Mouse (Mus musculus): Measurements from ENCODE around the gene Usp46. TPM values are rescaled to one million over a fixed set of nuclear protein-coding genes. Genes with fewer than 3 reads are reported as not detected.
"Not testable (repeated sequence)": the region's sequence is repeated elsewhere in the genome, so short reads cannot be mapped to it uniquely, and the experiment has no call there.

Gene Usp46
- polyA plus RNA-seq, 1 experiment from 2014 or later: 30.1 TPM

- Histone ChIP-seq H3K36me3 (peaks cover 48% of the 10 kb centered on the region), H3K4me3 (no peak overlapping the region), H3K27ac (replicated peaks) (no peak overlapping the region), H3K27me3 (ENCODE audit: low read depth, poor library complexity, severe bottlenecking) (no peaks in the 10 kb centered on the region), H3K4me1 (no peaks in the 10 kb centered on the region), H3K9me3 (replicated peaks) (no peaks in the 10 kb centered on the region)
- WGBS: 90% methylated on average over 5 of the region's 5 CpGs
- no peak for DNase-seq (ENCODE audit: low spot score)
Observed at GRCm38 (mm10) chr5:73998966-73999365, 69.3 kb downstream of the Usp46 start.

GRCm38 (mm10) chr5:73994850-73995249 is 73.4 kb downstream of the Usp46 start:
- Histone ChIP-seq H3K27me3 (ENCODE audit: low read depth, poor library complexity, severe bottlenecking) (no peaks in the 10 kb centered on the region), H3K9me3 (replicated peaks) (no peaks in the 10 kb centered on the region), H3K4me3 (no peak overlapping the region), H3K27ac (replicated peaks) (no peak overlapping the region), H3K4me1 (peaks cover 7% of the 10 kb centered on the region), H3K36me3 (peaks cover 10% of the 10 kb centered on the region)
- no peak for DNase-seq (ENCODE audit: low spot score)

GRCm38 (mm10) chr5:73993538-73993937 is 74.7 kb downstream of the Usp46 start:
- DNase-seq (ENCODE audit: low spot score): no peak
- 85% methylated on average over 4 of the region's 4 CpGs for WGBS
- no peaks in the 10 kb centered on the region for H3K27me3 ChIP-seq (ENCODE audit: low read depth, poor library complexity, severe bottlenecking)
- H3K9me3 ChIP-seq (replicated peaks): no peaks in the 10 kb centered on the region
- peaks cover 7% of the 10 kb centered on the region for H3K4me1 ChIP-seq
- peaks cover 6% of the 10 kb centered on the region; the same call in 1 of the 2 replicates for H3K36me3 ChIP-seq
- H3K4me3 ChIP-seq: no peak overlapping the region
- no peak overlapping the region for H3K27ac ChIP-seq (replicated peaks)

- 95% methylated on average over 13 of the region's 13 CpGs for WGBS
- peaks cover 2% of the 10 kb centered on the region; the same call in 1 of the 2 replicates for H3K36me3 ChIP-seq
- H3K27ac ChIP-seq (replicated peaks): no peak overlapping the region
- no peak for DNase-seq (ENCODE audit: low spot score)
- peaks cover 7% of the 10 kb centered on the region for H3K4me1 ChIP-seq
- H3K4me3 ChIP-seq: no peak overlapping the region
- H3K9me3 ChIP-seq (replicated peaks): no peaks in the 10 kb centered on the region
- H3K27me3 ChIP-seq (ENCODE audit: low read depth, poor library complexity, severe bottlenecking): no peaks in the 10 kb centered on the region
Observed at GRCm38 (mm10) chr5:73992321-73992720, 75.9 kb downstream of the Usp46 start.

- H3K27ac ChIP-seq (replicated peaks): no peak overlapping the region
- H3K4me3 ChIP-seq: no peak overlapping the region
- no peaks in the 10 kb centered on the region for H3K36me3 ChIP-seq
- peaks cover 7% of the 10 kb centered on the region for H3K4me1 ChIP-seq
- H3K27me3 ChIP-seq (ENCODE audit: low read depth, poor library complexity, severe bottlenecking): no peaks in the 10 kb centered on the region
- no peak for DNase-seq (ENCODE audit: low spot score)
- no peaks in the 10 kb centered on the region for H3K9me3 ChIP-seq (replicated peaks)
- 91% methylated on average over 3 of the region's 3 CpGs for WGBS
Observed at GRCm38 (mm10) chr5:73989532-73989931, 78.7 kb downstream of the Usp46 start.

GRCm38 (mm10) chr5:73987777-73988560 is 80.3 kb downstream of the Usp46 start:
- no peaks in the 10 kb centered on the region for H3K27me3 ChIP-seq (ENCODE audit: low read depth, poor library complexity, severe bottlenecking)
- no peaks in the 10 kb centered on the region for H3K36me3 ChIP-seq
- no peaks in the 10 kb centered on the region for H3K9me3 ChIP-seq (replicated peaks)

GRCm38 (mm10) chr5:73977426-73977825 is 90.8 kb downstream of the Usp46 start:
- 86% methylated on average over 11 of the region's 11 CpGs for WGBS
- 0 out of 2 replicates have a peak, but pooled peaks cover 3% of the 10 kb centered on the region for H3K9me3 ChIP-seq (replicated peaks)
- no peaks in the 10 kb centered on the region for H3K36me3 ChIP-seq
- H3K4me3 ChIP-seq: no peak overlapping the region
- DNase-seq (ENCODE audit: low spot score): no peak
- H3K27ac ChIP-seq (replicated peaks): no peak overlapping the region
- H3K4me1 ChIP-seq: peaks cover 4% of the 10 kb centered on the region; the same call in 1 of the 2 replicates
- H3K27me3 ChIP-seq (ENCODE audit: low read depth, poor library complexity, severe bottlenecking): no peaks in the 10 kb centered on the region

More at GRCm38 (mm10) chr5:73987777-73988560, 80.3 kb downstream of the Usp46 start:
- no peak for DNase-seq (ENCODE audit: low spot score)
- Histone ChIP-seq H3K4me3 (no peak overlapping the region), H3K27ac (replicated peaks) (no peak overlapping the region), H3K4me1 (peaks cover 7% of the 10 kb centered on the region)
- 80% methylated on average over 13 of the region's 13 CpGs for WGBS

- no peaks in the 10 kb centered on the region for H3K36me3 ChIP-seq
Observed at GRCm38 (mm10) chr5:73971701-73972100, 96.5 kb downstream of the Usp46 start.

GRCm38 (mm10) chr5:73970024-73970628 is 98.1 kb downstream of the Usp46 start:
- Histone ChIP-seq H3K27ac (replicated peaks) (no peak overlapping the region), H3K4me1 (peaks cover 4% of the 10 kb centered on the region; the same call in 1 of the 2 replicates), H3K4me3 (no peak overlapping the region), H3K9me3 (replicated peaks) (no peaks in the 10 kb centered on the region), H3K36me3 (no peaks in the 10 kb centered on the region), H3K27me3 (ENCODE audit: low read depth, poor library complexity, severe bottlenecking) (no peaks in the 10 kb centered on the region)
- WGBS: 85% methylated on average over 7 of the region's 7 CpGs
- no peak for DNase-seq (ENCODE audit: low spot score)

More at GRCm38 (mm10) chr5:73971701-73972100, 96.5 kb downstream of the Usp46 start:
- WGBS: 94% methylated on average over 5 of the region's 5 CpGs
- Histone ChIP-seq H3K27ac (replicated peaks) (no peak overlapping the region), H3K9me3 (replicated peaks) (0 out of 2 replicates have a peak, but pooled peaks cover 3% of the 10 kb centered on the region), H3K4me3 (no peak overlapping the region), H3K27me3 (ENCODE audit: low read depth, poor library complexity, severe bottlenecking) (no peaks in the 10 kb centered on the region), H3K4me1 (peaks cover 8% of the 10 kb centered on the region; the same call in 1 of the 2 replicates)
- DNase-seq (ENCODE audit: low spot score): no peak

GRCm38 (mm10) chr5:73969338-73969737 is 98.9 kb downstream of the Usp46 start:
- Histone ChIP-seq H3K9me3 (replicated peaks) (no peaks in the 10 kb centered on the region), H3K27me3 (ENCODE audit: low read depth, poor library complexity, severe bottlenecking) (no peaks in the 10 kb centered on the region), H3K27ac (replicated peaks) (no peak overlapping the region), H3K4me1 (peaks cover 4% of the 10 kb centered on the region; the same call in 1 of the 2 replicates), H3K36me3 (no peaks in the 10 kb centered on the region), H3K4me3 (no peak overlapping the region)
- no peak for DNase-seq (ENCODE audit: low spot score)
- WGBS: 94% methylated on average over 8 of the region's 8 CpGs

- Histone ChIP-seq H3K36me3 (no peaks in the 10 kb centered on the region), H3K4me3 (no peak overlapping the region)
Observed at GRCm38 (mm10) chr5:73959779-73960178, 108.5 kb downstream of the Usp46 start.

GRCm38 (mm10) chr5:73958614-73959013 is 109.6 kb downstream of the Usp46 start:
- not testable (repeated sequence) for DNase-seq (ENCODE audit: low spot score); H3K27me3 ChIP-seq (ENCODE audit: low read depth, poor library complexity, severe bottlenecking); H3K4me1 ChIP-seq; H3K27ac ChIP-seq (replicated peaks); H3K36me3 ChIP-seq; H3K9me3 ChIP-seq (replicated peaks); H3K4me3 ChIP-seq
- WGBS: 97% methylated on average over 5 of the region's 5 CpGs

More at GRCm38 (mm10) chr5:73959779-73960178, 108.5 kb downstream of the Usp46 start:
- WGBS: 63% methylated on average over 7 of the region's 7 CpGs
- DNase-seq (ENCODE audit: low spot score): no peak
- no peaks in the 10 kb centered on the region for H3K27me3 ChIP-seq (ENCODE audit: low read depth, poor library complexity, severe bottlenecking)
- H3K4me1 ChIP-seq: peaks cover 7% of the 10 kb centered on the region
- no peaks in the 10 kb centered on the region for H3K9me3 ChIP-seq (replicated peaks)
- no peak overlapping the region for H3K27ac ChIP-seq (replicated peaks)

GRCm38 (mm10) chr5:73958096-73958495 is 110.1 kb downstream of the Usp46 start:
- H3K4me1 ChIP-seq: peaks cover 7% of the 10 kb centered on the region
- no peak overlapping the region for H3K27ac ChIP-seq (replicated peaks)
- H3K27me3 ChIP-seq (ENCODE audit: low read depth, poor library complexity, severe bottlenecking): no peaks in the 10 kb centered on the region
- no peak overlapping the region for H3K4me3 ChIP-seq
- H3K36me3 ChIP-seq: no peaks in the 10 kb centered on the region
- H3K9me3 ChIP-seq (replicated peaks): no peaks in the 10 kb centered on the region
- no peak for DNase-seq (ENCODE audit: low spot score)
- WGBS: 93% methylated on average over 5 of the region's 5 CpGs

Measured in midbrain, embryonic 10.5 days (tissue).